Mouse (Mus musculus) neural tube, embryonic 10.5 days (tissue): ENCODE measurements around the gene Sept10.
"Not testable (repeated sequence)": the region's sequence is repeated elsewhere in the genome, so short reads cannot be mapped to it uniquely, and the experiment has no call there.

Experiments used
- DNase-seq: peaks from one replicate; pipeline ENCODE4 v3.0.0-alpha.2; 2017; ENCODE audit warnings: low spot score; ENCODE audit errors: extremely low spot score

The Sept10 gene

GRCm38 (mm10) chr10:59133478-59134009 lies 88.1 kb downstream of the Sept10 start:
- no peak for DNase-seq

GRCm38 (mm10) chr10:59131926-59132628 lies 89.6 kb downstream of the Sept10 start:
- no peak for DNase-seq

- DNase-seq = no peak
These were observed 94.0 kb downstream of the Sept10 start for GRCm38 (mm10) chr10:59127637-59128036.

- no peak for DNase-seq
These were observed 96.2 kb downstream of the Sept10 start for GRCm38 (mm10) chr10:59125497-59125896.

GRCm38 (mm10) chr10:59119811-59120210 lies 101.8 kb downstream of the Sept10 start:
- no peak for DNase-seq

- DNase-seq = no peak
These were observed 102.6 kb downstream of the Sept10 start for GRCm38 (mm10) chr10:59119001-59119400.

- DNase-seq = no peak
These were observed 104.1 kb downstream of the Sept10 start for GRCm38 (mm10) chr10:59117555-59117954.

GRCm38 (mm10) chr10:59116331-59116730 lies 105.3 kb downstream of the Sept10 start:
- DNase-seq = no peak

- DNase-seq = no peak
These were observed 106.0 kb downstream of the Sept10 start for GRCm38 (mm10) chr10:59115691-59116090.

GRCm38 (mm10) chr10:59114535-59115291 lies 106.9 kb downstream of the Sept10 start:
- no peak for DNase-seq

GRCm38 (mm10) chr10:59113386-59113785 lies 108.3 kb downstream of the Sept10 start:
- no peak for DNase-seq

- DNase-seq = no peak
These were observed 108.9 kb downstream of the Sept10 start for GRCm38 (mm10) chr10:59112755-59113154.

- DNase-seq = no peak
These were observed 111.3 kb downstream of the Sept10 start for GRCm38 (mm10) chr10:59110386-59110785.

- DNase-seq = peak; percentile 81
These were observed 112.6 kb downstream of the Sept10 start for GRCm38 (mm10) chr10:59109015-59109414.

GRCm38 (mm10) chr10:59106644-59107043 lies 115.0 kb downstream of the Sept10 start:
- no peak for DNase-seq

- DNase-seq = no peak
These were observed 115.8 kb downstream of the Sept10 start for GRCm38 (mm10) chr10:59105885-59106284.

- DNase-seq = no peak
These were observed 117.0 kb downstream of the Sept10 start for GRCm38 (mm10) chr10:59104683-59105082.

GRCm38 (mm10) chr10:59103076-59103475 lies 118.6 kb downstream of the Sept10 start:
- not testable (repeated sequence) for DNase-seq

GRCm38 (mm10) chr10:59091988-59092387 lies 129.7 kb downstream of the Sept10 start:
- no peak for DNase-seq
